Mouse (Mus musculus): ENCODE data around the gene Tdrd9.

Tdrd9 gene

GRCm38 (mm10) chr12:111963339-111963738 lies 8.0 kb upstream of the Tdrd9 start:
- no peak for DNase-seq (ENCODE audit: low read depth)

- peak; percentile 92 for DNase-seq (ENCODE audit: low read depth)
Measured at GRCm38 (mm10) chr12:111966683-111967173, 4.6 kb upstream of the Tdrd9 start, which contains the start of gene Atp5mpl. Gene Atp5mpl (minus strand): TSS chr12:111966977.

GRCm38 (mm10) chr12:111970085-111970484 lies 1.3 kb upstream of the Tdrd9 start:
- no peak for DNase-seq (ENCODE audit: low read depth)

GRCm38 (mm10) chr12:111972504-111972903 lies 1.1 kb downstream of the Tdrd9 start:
- no peak for DNase-seq (ENCODE audit: low read depth)

DNA sequence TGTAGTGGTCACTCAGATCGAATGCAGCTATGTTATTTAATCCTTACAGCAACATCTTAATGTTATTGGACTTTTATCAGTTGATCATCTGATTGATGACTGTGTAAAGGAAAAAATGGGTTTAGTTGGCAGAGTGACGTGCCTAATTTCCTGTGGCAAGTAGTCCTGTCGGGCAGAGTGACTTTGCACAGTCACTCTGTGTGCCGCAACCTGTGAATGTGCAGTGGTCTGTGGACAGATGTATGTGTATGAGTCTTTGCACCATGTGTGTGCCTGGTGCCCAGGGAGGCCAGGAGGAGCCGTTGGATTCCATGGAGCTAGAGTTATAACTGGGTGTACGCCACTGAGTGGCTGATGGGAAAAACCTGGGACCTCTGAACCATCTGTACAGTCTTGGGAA lies 3.2 kb downstream of the Tdrd9 start:
- DNase-seq (ENCODE audit: low read depth): peak; percentile 67

DNA sequence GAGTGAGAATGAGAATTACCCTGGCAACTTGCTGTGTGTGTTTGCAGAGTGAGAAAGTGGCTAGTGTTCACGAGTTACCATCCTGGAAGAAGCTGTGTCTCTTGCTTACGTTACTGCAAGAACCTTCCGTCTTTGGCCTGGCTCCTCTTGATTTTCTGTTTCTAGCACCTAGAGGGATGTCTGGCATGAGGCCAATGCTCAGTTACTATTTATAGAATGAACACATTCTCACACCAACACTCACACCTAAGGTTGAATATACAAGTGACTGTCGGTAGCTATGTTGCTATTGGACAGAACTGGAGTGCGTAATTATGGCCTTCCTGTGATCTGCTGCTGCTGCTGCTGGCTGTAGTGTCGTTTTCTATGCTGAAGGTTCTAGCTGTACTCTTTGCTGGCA lies 5.8 kb downstream of the Tdrd9 start:
- DNase-seq (ENCODE audit: low read depth): no peak

DNA sequence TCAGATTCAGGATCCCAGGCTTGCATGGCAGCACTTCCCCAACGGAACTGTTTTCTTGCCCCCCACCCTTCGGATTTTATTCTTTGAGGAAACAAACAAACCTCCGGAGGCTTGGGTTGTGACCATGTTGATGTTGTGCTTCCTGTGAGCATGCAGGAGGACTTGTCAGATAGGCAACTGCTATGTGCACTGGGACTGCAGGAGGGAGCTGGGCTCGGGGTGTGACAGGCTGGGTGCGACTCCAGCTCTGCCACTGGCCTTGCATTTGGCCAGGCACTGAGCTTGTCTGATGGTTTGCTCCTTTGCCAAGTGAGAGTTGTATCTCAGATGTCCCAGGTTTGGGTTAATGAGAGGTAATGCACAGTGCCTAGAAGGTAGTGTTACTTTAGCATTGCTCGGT lies 6.9 kb downstream of the Tdrd9 start:
- DNase-seq (ENCODE audit: low read depth): no peak

DNA sequence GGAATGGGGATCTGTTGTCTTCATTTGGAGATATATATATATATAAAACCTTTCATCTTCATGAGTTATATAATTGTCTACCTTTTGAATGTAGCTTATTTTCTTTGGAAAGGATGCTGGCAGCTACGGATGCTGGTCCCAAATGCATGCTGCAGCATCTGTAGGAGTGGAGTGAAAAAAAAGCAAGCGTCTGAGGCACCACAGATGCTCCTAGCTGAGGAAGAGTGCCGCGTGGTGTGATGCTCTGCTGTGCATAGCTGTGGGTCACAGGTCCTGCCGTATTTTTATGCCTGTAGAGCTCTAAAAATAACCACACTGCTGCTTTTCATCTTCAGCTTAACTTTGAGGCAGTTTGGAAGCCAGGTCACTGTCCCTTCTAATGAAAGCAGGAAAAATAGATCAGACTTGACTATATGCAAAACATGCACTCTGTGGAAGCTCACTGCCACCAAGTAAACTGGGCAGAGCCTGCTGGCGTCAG lies 9.6 kb downstream of the Tdrd9 start, which contains the start of gene Rd3l:
Gene Rd3l, minus strand, starts transcription at position 431 of the 481 bp plus-strand sequence.
- DNase-seq (ENCODE audit: low read depth): no peak

DNA sequence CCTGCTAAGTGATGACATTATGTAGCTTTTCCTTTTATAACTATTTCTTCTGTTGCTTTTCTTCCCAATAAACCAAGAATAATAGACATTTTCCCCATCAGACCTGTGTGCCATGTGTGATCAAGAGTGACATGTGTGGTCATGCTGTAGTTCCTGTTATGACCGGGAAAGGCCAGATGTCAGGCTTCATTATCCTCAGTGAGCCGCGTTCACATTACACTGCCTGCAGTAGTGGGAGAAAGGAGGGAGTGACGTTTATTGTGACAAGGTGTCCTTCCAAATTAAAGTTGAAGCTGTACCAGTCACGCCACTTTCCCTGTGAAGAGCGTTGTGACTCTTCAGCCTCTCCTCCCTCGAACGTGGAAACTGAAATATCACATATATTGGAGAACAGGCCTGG lies 10.5 kb downstream of the Tdrd9 start:
- no peak for DNase-seq (ENCODE audit: low read depth)

DNA sequence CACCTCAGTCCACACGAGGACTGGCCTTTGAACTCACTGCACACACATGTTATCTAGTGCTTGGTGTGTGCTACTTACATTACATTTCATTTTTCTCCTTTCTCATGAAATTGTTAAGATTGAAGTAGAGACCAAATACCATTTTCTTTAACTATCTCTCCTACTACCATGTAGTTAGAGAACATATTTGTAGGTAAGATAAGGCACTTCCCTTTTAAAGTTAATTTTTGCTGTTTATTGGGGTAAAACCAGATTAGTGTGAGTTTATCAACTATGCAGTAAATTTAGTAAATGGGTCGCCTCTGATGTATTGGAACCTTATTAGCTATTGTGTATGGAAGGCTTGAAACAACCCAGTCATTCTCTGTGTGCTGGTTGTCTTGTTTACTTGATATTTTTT lies 11.8 kb downstream of the Tdrd9 start:
- DNase-seq (ENCODE audit: low read depth): no peak

DNA sequence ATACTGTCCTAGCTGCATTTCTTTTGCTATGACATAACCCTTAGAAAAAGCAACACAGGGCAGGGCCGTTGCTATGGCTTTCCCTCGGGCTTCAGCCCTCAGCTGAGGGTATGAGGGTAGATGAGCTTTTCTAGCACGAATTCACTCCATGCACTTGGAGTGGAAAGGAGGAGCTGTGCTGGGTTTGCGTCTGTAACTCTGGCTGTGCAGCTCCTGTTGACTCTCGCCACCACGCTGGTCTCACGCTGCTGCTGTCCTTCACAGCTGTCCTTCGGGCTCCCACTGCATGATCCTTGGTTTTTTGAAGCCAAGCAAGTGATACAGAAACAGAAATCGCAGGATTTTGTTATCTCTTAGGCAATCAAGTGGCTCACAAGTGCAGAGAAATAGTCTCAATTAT lies 15.4 kb downstream of the Tdrd9 start:
- no peak for DNase-seq (ENCODE audit: low read depth)

- peak; percentile 24 for DNase-seq (ENCODE audit: low read depth)
Measured at GRCm38 (mm10) chr12:111992626-111993025, 21.3 kb downstream of the Tdrd9 start.

- no peak for DNase-seq (ENCODE audit: low read depth)
Measured at GRCm38 (mm10) chr12:111995161-111995560, 23.8 kb downstream of the Tdrd9 start.

- no peak for DNase-seq (ENCODE audit: low read depth)
Measured at GRCm38 (mm10) chr12:111999735-112000134, 28.4 kb downstream of the Tdrd9 start.

- DNase-seq (ENCODE audit: low read depth): peak; percentile 57
Measured at GRCm38 (mm10) chr12:112001223-112001622, 29.9 kb downstream of the Tdrd9 start.

DNA sequence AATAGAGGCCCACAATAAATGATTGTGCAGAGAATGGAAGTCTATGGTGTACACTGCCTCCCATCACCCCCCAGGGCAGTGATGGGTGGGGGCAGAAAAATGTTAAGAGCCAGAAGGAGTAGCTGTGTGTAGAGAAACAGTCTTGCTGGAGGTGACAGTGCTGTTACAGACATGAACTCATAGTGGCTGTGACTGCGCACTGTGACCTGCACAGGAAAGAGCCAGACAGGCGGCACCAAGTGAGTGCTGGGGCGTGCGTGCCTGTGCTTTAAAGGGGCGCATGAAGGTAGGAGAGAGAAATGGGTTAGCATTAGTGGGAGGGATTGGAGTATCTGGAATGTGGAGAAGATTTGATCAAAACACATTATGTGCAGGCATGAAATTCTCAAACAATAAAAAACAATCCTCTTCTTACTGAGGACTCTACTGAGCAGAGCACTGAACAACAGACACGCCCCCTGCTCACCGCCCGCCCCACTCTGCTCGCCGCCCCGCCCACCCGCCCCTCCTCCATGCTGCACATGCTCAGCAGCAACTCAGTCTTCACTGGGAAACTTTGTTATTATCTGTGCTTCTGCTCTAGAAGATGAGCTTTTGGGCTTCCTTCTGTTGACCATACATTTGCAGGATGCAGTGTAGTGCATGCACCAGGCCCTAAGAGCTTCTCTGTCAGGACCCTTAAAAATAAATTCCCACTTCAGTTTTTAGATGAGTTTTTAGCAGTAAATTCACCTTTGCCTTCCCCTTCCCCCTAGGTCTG lies 41.3 kb downstream of the Tdrd9 start:
- no peak for DNase-seq (ENCODE audit: low read depth)

- no peak for DNase-seq (ENCODE audit: low read depth)
Measured at GRCm38 (mm10) chr12:112013271-112013801, 42.0 kb downstream of the Tdrd9 start.

DNA sequence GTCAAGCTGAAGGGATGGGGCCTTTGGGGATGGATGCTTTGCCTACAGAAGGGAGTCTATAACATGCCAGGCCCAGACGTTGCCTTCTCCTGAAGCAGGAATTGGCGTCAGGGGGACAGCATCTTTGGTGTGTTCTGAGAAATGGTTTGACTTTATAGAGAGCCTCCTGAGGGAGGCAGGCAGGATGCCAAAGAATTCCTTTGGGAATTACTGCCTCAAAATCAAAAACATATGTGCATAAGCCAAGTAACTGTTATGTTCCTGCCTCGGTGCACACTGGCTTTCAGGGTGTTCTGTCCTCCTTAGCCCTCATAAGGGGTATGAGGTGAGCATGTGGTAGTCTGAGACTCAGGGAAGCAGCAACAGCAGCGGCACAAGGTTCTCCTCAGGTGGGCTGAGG lies 45.0 kb downstream of the Tdrd9 start:
- DNase-seq (ENCODE audit: low read depth): no peak

- DNase-seq (ENCODE audit: low read depth): no peak
Measured at GRCm38 (mm10) chr12:112023306-112023705, 51.9 kb downstream of the Tdrd9 start.

GRCm38 (mm10) chr12:112024581-112025310 lies 53.4 kb downstream of the Tdrd9 start:
- no peak for DNase-seq (ENCODE audit: low read depth)

DNA sequence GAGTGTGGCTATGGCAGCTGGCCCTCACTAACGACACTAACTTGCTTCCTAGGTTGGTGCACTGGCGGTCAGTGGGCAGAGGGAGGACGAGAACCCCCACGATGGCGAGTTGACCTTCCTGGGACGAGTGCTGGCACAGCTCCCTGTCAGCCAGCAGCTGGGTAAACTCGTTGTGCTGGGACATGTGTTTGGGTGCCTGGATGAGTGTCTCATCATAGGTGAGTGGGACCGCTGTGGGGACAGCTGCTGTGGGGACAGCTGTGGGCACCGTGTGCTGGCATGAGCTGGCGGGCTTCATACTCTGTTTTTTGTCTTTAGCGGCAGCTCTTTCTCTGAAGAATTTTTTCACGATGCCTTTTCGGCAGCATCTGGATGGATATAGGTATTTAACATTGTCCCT lies 54.1 kb downstream of the Tdrd9 start:
- DNase-seq (ENCODE audit: low read depth): no peak

- DNase-seq (ENCODE audit: low read depth): no peak
Measured at GRCm38 (mm10) chr12:112025907-112026645, 54.7 kb downstream of the Tdrd9 start.

All from 416B (cell line).